Mouse (Mus musculus): Measurements from ENCODE around the gene Ercc2.

DNA sequence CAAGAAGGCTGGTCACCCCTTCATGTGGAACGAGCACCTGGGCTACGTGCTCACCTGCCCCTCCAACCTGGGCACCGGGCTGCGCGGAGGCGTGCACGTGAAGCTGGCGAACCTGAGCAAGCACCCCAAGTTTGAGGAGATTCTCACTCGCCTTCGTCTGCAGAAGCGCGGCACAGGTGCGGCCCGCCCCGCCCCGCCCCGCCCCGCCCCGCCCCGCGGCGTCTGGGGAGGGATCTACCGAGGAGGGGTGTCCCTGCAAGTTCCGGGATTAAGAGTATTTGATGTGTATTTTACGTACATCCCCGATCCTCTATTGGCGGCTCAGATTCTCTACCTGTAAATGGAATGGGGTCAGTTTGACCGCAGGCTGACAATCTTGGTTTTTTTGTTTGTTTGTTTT, 38.3 kb downstream of the Ercc2 start:
- TF ChIP-seq CTCF (conservative IDR thresholded peaks at IDR 0.05 in 1 of 2, IDR thresholded peaks at IDR 0.05 in 1 of 2; ENCODE audit: low read depth in 2 of 2, low read length in 2 of 2) = no peak
- TF ChIP-seq MEF2A (IDR thresholded peaks at IDR 0.05; ENCODE audit: borderline replicate concordance, low read depth, low read length) = no peak
- TF ChIP-seq USF1 (IDR thresholded peaks at IDR 0.05; ENCODE audit: low read depth, low read length) = no peak
- TF ChIP-seq MYC (IDR thresholded peaks at IDR 0.05; ENCODE audit: low read depth, low read length) = no peak
- TF ChIP-seq POLR2A (IDR thresholded peaks at IDR 0.05; ENCODE audit: low read depth, low read length) = no peak
- TF ChIP-seq MAX (IDR thresholded peaks at IDR 0.05; ENCODE audit: low read length) = no peak
- no peak for TF ChIP-seq ZNF384 (IDR thresholded peaks at IDR 0.05; ENCODE audit: low read depth, low read length)
- no peak for TF ChIP-seq SIN3A (IDR thresholded peaks at IDR 0.05; ENCODE audit: low read length)
